Mouse (Mus musculus): Measurements from ENCODE around the gene Gm21970. TPM values are rescaled to one million over a fixed set of nuclear protein-coding genes. Genes with fewer than 3 reads are reported as not detected.

Gene Gm21970
- polyA plus RNA-seq, 1 experiment from 2014 or later: not detected

DNA sequence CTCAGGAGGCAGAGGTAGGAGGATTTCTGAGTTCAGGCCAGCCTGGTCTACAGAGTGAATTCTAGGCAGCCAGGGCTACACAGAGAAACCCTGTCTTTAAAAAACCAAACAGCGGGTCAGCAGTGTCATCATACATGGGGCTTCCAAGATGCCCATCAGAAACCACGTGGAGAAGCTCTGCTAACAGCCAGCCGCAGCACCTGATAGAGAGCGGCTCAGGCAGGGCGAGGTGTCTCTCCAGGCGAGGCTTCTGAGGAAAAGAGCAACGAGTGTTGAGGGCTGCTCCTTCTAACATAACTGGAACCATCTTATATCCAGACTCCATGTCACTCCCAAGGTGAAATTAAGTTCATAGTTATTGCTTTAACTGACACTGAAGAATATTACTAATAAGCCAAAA, 57.4 kb downstream of the Gm21970 start:
- Histone ChIP-seq H3K9ac (no peak overlapping the region), H3K4me1 (no peaks in the 10 kb centered on the region), H3K9me3 (no peaks in the 10 kb centered on the region), H3K4me2 (replicated peaks) (no peak overlapping the region), H3K36me3 (no peaks in the 10 kb centered on the region), H3K4me3 (no peak overlapping the region), H3K27ac (no peak overlapping the region), H3K27me3 (replicated peaks) (no peaks in the 10 kb centered on the region)
- ATAC-seq (ENCODE audit: low FRiP score, low read depth): no peak
- 80% methylated on average over 7 of the region's 7 CpGs for whole genome bisulfite sequencing

DNA sequence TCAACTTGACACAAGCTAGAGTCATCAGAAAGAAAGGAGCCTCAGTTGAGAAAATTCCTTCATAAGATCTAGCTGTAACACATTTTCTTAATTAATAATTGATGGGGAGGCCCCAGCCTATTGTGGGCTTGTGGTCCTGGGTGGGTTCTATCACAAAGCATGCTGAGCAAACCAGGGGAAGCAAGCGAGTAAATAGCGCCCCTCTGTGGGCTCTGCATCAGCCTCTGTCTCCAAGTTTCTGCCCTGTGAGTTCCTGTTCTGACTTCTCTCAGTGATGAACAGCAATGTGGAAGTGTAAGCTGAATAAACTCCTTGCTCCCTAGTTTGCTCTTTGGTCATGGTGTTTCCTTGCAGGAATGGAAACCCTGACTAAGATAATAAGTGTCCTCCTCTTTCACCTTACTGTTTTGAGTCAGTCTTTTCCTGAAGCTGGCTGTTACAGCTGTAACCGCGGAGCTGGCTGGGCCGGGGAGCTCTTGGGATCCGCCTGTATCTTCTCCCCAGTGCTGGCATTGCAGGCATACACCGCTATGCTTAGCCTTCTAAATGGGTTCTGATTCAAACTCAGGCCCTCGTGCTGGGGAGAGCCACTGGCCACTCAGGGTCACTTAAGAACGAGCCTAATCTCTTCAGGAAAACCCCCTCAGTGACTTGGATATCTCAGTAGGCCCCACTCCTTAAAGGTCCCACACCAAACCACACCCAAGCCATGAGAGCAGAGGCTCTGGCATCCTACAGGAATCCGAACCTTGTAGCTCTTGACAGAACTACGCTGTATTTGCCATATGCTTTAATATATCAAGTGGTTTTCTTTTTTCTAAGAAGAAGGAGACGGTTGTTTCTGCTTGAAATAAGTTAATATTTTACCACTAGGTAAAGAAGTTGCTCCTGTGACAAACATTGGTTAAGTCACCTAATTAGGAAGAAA, 58.9 kb downstream of the Gm21970 start:
- Histone ChIP-seq H3K4me2 (replicated peaks) (no peak overlapping the region), H3K4me3 (no peak overlapping the region), H3K9me3 (no peaks in the 10 kb centered on the region), H3K27ac (no peak overlapping the region), H3K4me1 (no peaks in the 10 kb centered on the region), H3K36me3 (no peaks in the 10 kb centered on the region), H3K27me3 (replicated peaks) (no peaks in the 10 kb centered on the region), H3K9ac (no peak overlapping the region)
- no peak for ATAC-seq (ENCODE audit: low FRiP score, low read depth)
- 85% methylated on average over 12 of the region's 12 CpGs for WGBS

DNA sequence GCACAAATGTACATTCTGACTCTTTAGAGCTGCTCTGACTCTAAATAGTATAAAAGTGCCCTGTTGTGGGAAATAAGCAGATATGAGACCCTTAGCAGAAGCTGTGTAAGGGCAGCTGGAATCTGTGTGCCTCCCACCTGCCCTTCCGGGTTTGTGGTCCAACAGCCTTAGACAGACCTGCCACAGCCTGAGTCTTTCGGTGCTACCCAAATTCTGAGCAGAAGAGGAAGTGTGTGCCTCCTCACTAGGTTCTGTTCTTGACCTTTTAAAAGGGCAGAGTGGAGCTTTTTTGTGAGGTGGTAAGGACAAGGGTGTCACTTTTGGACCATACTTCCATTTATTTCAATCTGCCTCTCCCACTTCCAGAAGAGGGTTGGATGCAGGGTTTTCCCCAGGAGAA, 60.4 kb downstream of the Gm21970 start:
- ATAC-seq (ENCODE audit: low FRiP score, low read depth): no peak
- H3K9me3 ChIP-seq: no peaks in the 10 kb centered on the region

DNA sequence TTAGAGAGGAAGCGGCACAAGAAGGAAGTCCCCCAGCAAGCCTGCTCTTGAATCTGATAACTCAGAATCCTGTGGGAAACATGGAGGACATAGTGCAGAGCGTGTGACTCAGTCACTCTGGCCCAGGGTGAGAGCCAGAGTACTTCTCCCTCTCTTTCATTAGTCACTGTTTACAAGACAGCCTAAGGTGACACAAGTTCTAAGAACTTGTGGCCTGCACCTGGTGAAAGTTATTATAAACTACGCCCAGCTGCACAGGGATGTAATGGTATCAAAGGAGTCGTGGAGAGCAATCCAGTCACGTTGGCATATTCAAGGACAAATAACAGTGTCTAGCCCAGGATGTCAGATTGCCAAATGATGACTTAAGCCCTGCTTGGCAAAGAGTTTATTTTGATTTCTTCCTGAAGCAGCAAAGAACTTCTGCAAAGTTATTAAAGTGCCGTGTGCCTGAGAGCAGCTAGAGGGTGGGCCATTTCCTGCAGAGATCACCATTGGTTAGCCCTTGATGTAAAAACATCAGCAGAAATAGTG, 60.9 kb downstream of the Gm21970 start:
- H3K27me3 ChIP-seq (replicated peaks): no peaks in the 10 kb centered on the region
- no peaks in the 10 kb centered on the region for H3K9me3 ChIP-seq
- ATAC-seq (ENCODE audit: low FRiP score, low read depth): no peak
- H3K9ac ChIP-seq: no peak overlapping the region
- 75% methylated on average over 6 of the region's 6 CpGs for WGBS
- H3K36me3 ChIP-seq: no peaks in the 10 kb centered on the region
- H3K27ac ChIP-seq: no peak overlapping the region
- H3K4me1 ChIP-seq: no peaks in the 10 kb centered on the region
- H3K4me3 ChIP-seq: no peak overlapping the region
- no peak overlapping the region for H3K4me2 ChIP-seq (replicated peaks)

More for the DNA sequence above, 60.4 kb downstream of the Gm21970 start:
- H3K9ac ChIP-seq: no peak overlapping the region
- WGBS: 89% methylated on average over 2 of the region's 2 CpGs
- no peak overlapping the region for H3K27ac ChIP-seq
- no peaks in the 10 kb centered on the region for H3K27me3 ChIP-seq (replicated peaks)
- H3K4me2 ChIP-seq (replicated peaks): no peak overlapping the region
- H3K4me1 ChIP-seq: no peaks in the 10 kb centered on the region
- H3K36me3 ChIP-seq: no peaks in the 10 kb centered on the region
- no peak overlapping the region for H3K4me3 ChIP-seq

DNA sequence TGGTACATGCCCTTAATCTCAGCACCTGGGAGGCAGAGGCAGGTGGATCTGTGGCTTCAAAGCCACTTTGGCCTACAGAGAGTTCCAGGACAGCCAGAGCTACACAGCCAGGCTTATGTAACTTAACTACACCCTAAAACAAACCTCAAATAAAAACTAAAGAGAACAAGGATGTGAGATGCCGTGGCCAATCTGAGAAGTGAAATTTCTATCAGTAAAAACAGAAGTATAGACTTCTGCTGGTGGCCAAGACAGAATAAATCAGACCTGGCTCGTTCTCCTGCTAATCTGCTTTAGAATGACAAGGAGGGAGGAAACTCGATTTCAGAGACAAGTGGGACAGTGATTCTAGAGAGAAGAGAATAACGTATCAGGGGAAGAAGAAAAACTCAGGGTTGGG, 64.3 kb downstream of the Gm21970 start:
- WGBS: 77% methylated on average over 4 of the region's 4 CpGs
- ATAC-seq (ENCODE audit: low FRiP score, low read depth): no peak
- no peaks in the 10 kb centered on the region for H3K4me1 ChIP-seq

DNA sequence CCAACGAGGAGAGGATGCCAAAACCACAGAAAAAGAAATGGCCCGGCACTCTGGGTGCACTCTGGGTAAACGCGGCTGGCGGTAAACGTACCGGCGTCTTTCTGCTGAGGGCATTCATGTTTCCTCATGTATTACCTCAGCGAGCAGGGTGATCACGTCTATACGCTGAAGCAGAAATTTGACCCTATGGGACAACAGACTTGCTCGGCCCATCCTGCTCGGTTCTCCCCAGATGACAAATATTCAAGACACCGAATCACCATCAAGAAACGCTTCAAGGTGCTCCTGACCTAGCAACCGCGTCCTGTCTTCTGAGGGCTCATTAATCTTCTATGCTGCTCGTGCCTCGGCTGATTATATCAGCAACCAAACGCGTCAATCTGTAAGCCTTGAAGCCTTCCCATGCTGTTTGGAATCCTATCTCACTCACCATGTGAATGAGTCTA, 66.8 kb downstream of the Gm21970 start:
- no peaks in the 10 kb centered on the region for H3K4me1 ChIP-seq
- no peak for ATAC-seq (ENCODE audit: low FRiP score, low read depth)
- H3K36me3 ChIP-seq: no peaks in the 10 kb centered on the region
- H3K9ac ChIP-seq: no peak overlapping the region
- no peak overlapping the region for H3K27ac ChIP-seq
- WGBS: 84% methylated on average over 21 of the region's 21 CpGs
- no peak overlapping the region for H3K4me3 ChIP-seq
- H3K4me2 ChIP-seq (replicated peaks): no peak overlapping the region
- H3K27me3 ChIP-seq (replicated peaks): no peaks in the 10 kb centered on the region
- no peaks in the 10 kb centered on the region for H3K9me3 ChIP-seq

More for the DNA sequence above, 64.3 kb downstream of the Gm21970 start:
- H3K9me3 ChIP-seq: no peaks in the 10 kb centered on the region
- no peak overlapping the region for H3K4me3 ChIP-seq
- H3K36me3 ChIP-seq: no peaks in the 10 kb centered on the region
- H3K9ac ChIP-seq: no peak overlapping the region
- no peaks in the 10 kb centered on the region for H3K27me3 ChIP-seq (replicated peaks)
- no peak overlapping the region for H3K4me2 ChIP-seq (replicated peaks)
- no peak overlapping the region for H3K27ac ChIP-seq

DNA sequence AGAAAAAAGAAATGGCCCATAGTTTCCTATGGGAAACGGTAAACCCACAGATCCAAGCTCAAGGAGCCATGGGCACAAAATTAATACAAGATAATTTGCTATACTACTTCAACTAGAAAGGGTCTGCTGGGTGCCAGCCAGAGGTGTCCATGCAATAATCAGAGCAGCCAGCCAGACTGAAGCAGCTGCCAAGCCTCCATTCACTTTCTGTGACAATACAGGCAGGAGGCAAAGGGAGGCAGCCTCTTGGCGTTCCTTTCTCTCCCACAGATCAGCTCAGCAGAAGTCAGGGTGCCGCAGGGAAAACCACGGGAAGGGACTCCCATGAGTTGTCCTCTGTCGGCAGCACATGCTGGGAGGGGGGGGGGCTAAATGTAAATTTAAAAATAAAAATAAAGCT, 67.5 kb downstream of the Gm21970 start:
- Histone ChIP-seq H3K4me2 (replicated peaks) (no peak overlapping the region), H3K27ac (no peak overlapping the region), H3K4me3 (no peak overlapping the region), H3K9me3 (no peaks in the 10 kb centered on the region), H3K9ac (no peak overlapping the region), H3K27me3 (replicated peaks) (no peaks in the 10 kb centered on the region), H3K4me1 (no peaks in the 10 kb centered on the region), H3K36me3 (no peaks in the 10 kb centered on the region)
- 57% methylated on average over 5 of the region's 5 CpGs for WGBS
- no peak for ATAC-seq (ENCODE audit: low FRiP score, low read depth)

DNA sequence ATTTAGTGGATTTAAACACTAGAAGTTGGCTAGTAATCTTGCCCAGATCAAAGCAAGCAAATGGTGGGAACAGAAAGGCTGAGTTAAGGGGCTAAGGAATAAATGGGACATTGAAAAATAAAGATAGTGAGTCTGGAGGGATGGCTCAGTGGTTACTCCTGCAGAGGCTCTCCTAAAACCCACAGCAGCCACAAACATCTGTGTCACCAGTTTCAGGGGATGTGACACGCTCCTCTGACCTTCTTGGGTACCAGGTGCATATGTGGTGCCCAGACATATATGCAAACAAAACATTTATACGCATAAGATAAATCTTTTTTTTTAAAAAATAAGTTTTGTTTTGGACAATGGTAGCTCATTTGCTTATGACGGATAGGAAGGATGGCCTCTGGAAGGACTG, 67.9 kb downstream of the Gm21970 start:
- no peak overlapping the region for H3K9ac ChIP-seq
- H3K4me2 ChIP-seq (replicated peaks): no peak overlapping the region
- no peak overlapping the region for H3K4me3 ChIP-seq
- no peaks in the 10 kb centered on the region for H3K9me3 ChIP-seq
- 88% methylated on average over 3 of the region's 3 CpGs for WGBS
- no peaks in the 10 kb centered on the region for H3K4me1 ChIP-seq
- no peaks in the 10 kb centered on the region for H3K36me3 ChIP-seq
- no peak overlapping the region for H3K27ac ChIP-seq
- no peak for ATAC-seq (ENCODE audit: low FRiP score, low read depth)
- no peaks in the 10 kb centered on the region for H3K27me3 ChIP-seq (replicated peaks)

DNA sequence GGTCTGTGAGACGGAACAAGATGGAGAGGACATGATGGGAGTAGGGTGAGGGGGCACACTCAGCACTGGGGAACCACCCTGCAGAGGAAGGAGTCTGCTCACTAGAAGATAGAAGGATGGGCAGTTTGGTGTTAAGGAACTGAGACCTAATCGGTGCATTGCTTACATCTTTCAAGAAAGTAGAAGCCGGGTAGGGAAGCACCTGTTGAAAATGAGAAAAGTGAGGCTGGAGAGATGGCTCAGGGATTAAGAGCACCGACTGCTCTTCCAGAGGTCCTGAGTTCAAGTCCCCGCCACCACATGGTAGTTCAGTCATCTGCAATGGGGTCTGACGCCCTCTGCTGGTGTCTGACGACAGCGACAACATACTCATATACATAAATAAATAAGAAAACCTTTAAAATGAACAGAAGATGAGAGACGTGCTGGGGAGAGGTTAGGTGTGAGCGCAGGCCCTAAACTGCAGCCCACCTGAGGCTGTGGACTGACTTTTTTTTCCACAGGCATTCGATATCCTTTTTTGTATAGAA, 68.4 kb downstream of the Gm21970 start:
- H3K4me2 ChIP-seq (replicated peaks): no peak overlapping the region
- no peaks in the 10 kb centered on the region for H3K27me3 ChIP-seq (replicated peaks)
- H3K27ac ChIP-seq: no peak overlapping the region
- no peaks in the 10 kb centered on the region for H3K36me3 ChIP-seq
- no peaks in the 10 kb centered on the region for H3K4me1 ChIP-seq
- H3K9ac ChIP-seq: no peak overlapping the region
- WGBS: 72% methylated on average over 11 of the region's 11 CpGs
- H3K9me3 ChIP-seq: no peaks in the 10 kb centered on the region
- no peak for ATAC-seq (ENCODE audit: low FRiP score, low read depth)
- H3K4me3 ChIP-seq: no peak overlapping the region

DNA sequence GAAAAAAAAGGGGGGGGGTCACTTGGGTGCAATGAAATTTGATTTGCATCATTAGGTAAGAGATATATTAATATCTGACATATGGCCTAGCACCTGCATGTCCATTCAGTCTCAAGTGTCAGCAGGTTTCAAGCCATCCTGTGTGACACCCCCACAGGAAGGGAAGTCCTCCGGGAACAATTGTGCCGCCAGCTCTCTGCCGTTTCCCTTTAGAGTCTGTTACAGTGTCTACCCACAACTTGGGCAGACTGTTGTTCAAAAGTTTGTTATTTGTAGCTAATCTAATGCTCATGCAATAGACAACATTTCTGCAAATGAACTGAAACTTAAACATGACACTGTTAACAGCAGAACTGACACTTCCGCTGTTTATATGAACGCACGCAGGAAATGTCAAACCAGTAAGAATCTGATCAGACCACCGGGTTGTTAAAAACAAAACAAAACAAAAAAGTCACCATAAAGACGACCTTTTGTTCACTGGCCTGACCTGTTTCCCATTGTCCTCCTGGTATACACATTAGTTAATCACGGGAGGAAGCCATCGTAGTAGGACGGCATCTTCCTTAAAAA, 69.6 kb downstream of the Gm21970 start:
- Histone ChIP-seq H3K27me3 (replicated peaks) (no peaks in the 10 kb centered on the region), H3K27ac (no peak overlapping the region), H3K9ac (no peak overlapping the region), H3K4me2 (replicated peaks) (no peak overlapping the region), H3K4me3 (no peak overlapping the region), H3K9me3 (no peaks in the 10 kb centered on the region), H3K4me1 (peaks cover 12% of the 10 kb centered on the region), H3K36me3 (no peaks in the 10 kb centered on the region)
- 69% methylated on average over 11 of the region's 11 CpGs for WGBS
- ATAC-seq (ENCODE audit: low FRiP score, low read depth): no peak

DNA sequence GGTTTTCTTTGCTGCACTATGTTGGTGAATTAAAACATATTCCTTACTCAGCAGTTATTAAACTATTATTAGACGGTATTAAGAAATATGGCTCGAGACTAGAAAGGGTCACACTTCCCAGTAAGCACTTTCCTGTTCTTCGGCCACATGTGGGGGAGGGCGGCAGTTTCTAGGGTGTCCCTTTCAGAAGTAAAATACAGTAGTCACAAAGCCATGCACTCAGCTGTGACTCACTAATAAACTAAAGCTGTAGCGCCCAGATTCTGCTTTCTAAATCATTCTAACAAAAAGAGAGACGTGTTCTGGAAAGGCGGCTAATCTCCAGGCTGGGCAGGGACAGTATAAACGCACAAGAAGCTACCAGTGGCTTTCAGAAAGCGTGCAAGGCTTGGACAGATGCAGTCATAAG, 70.3 kb downstream of the Gm21970 start:
- Histone ChIP-seq H3K9me3 (no peaks in the 10 kb centered on the region), H3K27ac (no peak overlapping the region), H3K27me3 (replicated peaks) (no peaks in the 10 kb centered on the region), H3K4me1 (peaks cover 19% of the 10 kb centered on the region), H3K9ac (no peak overlapping the region), H3K4me3 (no peak overlapping the region), H3K4me2 (replicated peaks) (no peak overlapping the region), H3K36me3 (no peaks in the 10 kb centered on the region)
- no peak for ATAC-seq (ENCODE audit: low FRiP score, low read depth)
- 59% methylated on average over 9 of the region's 9 CpGs for WGBS

DNA sequence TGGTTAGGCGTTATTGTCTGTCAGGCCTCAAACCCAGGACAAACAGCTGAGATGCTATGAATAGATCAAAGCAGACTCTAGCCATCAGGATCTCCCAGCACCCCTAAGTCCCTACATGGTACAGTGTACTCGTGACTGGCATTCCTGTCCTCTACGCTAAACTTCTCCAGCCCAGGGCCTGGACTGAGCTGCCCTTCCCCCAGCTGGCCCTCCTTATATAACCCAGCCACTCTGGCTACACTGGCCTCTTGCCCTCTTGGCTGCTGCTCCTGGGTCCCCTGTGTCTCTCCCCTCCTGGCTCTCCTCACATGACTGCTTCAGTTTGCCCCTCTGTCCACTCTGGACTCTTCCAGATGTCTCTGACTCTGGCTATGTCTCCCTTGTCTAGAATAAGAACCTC, 71.1 kb downstream of the Gm21970 start:
- ATAC-seq (ENCODE audit: low FRiP score, low read depth): no peak
- Histone ChIP-seq H3K9me3 (no peaks in the 10 kb centered on the region), H3K4me1 (peaks cover 21% of the 10 kb centered on the region), H3K4me3 (no peak overlapping the region), H3K4me2 (replicated peaks) (no peak overlapping the region), H3K27ac (no peak overlapping the region), H3K27me3 (replicated peaks) (no peaks in the 10 kb centered on the region), H3K9ac (no peak overlapping the region), H3K36me3 (no peaks in the 10 kb centered on the region)
- 74% methylated on average over 3 of the region's 3 CpGs for WGBS
